Mouse (Mus musculus) embryonic fibroblast, embryonic 13.5 days (primary cell): ENCODE measurements around the gene Kiss1r.

Experiments used
- CTCF ChIP-seq: IDR thresholded peaks from 2 replicates; pipeline ENCODE4 v1.5.1; 2011; ENCODE audit warnings: mild to moderate bottlenecking, control low read depth, low read length, moderate library complexity, borderline replicate concordance; ENCODE audit not compliant: insufficient read depth
- POLR2A ChIP-seq: IDR thresholded peaks from 2 replicates; pipeline ENCODE4 v1.6.1; 2011; ENCODE audit warnings: low read depth, mild to moderate bottlenecking, control low read depth, low read length, moderate library complexity

DNA sequence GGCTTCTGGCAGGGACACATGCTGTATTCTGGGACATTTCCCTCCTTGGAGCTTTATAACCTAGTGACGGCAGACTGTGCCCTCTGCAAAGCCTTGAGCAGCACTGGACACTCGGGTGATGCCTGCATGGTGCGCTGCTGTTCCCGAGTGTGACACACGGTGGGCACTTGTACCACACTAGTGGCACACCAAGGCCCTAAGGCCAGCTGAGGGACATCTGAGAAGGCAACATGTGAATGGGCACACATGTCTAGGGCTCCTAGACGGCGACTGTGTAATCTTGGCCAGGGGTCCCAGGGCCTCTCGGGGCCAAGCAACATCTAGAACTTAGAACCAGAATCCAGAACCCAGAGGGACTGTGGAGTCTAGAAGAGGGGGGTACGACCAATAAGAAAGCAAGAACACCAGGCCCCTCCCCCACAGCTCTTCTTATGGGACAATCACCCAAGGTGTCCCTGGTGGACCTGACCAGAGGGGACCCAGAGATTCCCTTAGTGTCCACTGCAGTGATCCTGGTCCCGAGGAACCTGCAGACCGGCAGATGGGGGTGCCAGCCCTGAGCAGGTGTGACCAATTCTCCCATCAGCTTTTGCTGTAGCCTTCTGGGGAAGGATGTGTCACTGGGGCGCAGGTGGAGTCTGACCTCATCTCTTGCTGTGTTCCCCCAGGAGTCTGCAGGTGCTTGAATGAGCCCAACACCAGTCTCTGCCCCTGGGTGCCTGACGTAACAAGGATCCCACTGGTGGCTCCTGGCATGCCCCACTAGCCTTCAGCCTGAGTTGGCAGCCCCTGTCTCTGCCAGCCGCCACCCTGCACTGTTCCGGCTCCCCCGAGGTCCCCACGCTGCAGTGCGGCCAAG is 13.4 kb downstream of the Kiss1r start:
- no peak for TF ChIP-seq CTCF
- no peak for TF ChIP-seq POLR2A
